Mouse (Mus musculus) kidney, postnatal 10 days (tissue): Measurements from ENCODE around the gene Lrrc42.

Experiments used
- DNase-seq: peaks from one replicate; pipeline ENCODE4 v3.0.0; 2021; ENCODE audit warnings: mixed read lengths

Lrrc42 gene

DNA sequence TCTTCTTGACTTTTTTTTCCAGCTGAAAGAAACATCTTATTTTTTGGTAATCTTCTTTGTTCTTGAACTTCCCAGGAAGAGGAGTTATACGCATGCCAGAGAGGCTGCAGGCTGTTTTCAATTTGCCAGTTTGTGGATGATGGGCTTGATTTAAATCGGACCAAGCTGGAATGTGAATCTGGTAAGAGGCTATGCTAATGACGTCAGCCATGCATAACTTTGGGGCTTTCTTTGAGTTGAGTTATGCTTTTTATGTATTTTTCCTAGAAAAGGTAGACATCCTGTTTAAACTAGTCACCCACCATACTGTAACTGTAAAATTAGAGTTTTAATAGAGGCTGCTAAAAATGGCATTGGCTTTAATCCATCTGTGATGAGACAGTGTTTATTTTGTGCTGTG, 67.6 kb downstream of the Lrrc42 start:
- DNase-seq = no peak
